Mouse (Mus musculus) limb, embryonic 14.5 days (tissue): ENCODE results near the gene Atp2a1. TPM values are rescaled to one million over a fixed set of nuclear protein-coding genes. Genes with fewer than 3 reads are reported as not detected.
"Not testable (repeated sequence)": the region's sequence is repeated elsewhere in the genome, so short reads cannot be mapped to it uniquely, and the experiment has no call there.

Source experiments
- ATAC-seq: fragments of 200-750 bp; cut with Nextera tagmentation; 2 replicates; pipeline ENCODE4 v1.8.0; 2017; ENCODE audit warnings: low read depth, moderate number of reproducible peaks, moderate TSS enrichment; ENCODE audit not compliant: low FRiP score
- DNase-seq: peaks from one replicate; pipeline ENCODE4 v3.0.0-alpha.2; 2015; ENCODE audit warnings: low spot score
- H3K27ac ChIP-seq: fragments of 300-500 bp; sonication (generic); replicated peaks from 2 replicates; pipeline ENCODE4 v1.5.1; 2014; ENCODE audit warnings: low read depth, mild to moderate bottlenecking, low read length, moderate library complexity, mixed read lengths
- H3K27me3 ChIP-seq: fragments of 300-500 bp; sonication (generic); 2 replicates; pipeline ENCODE4 v1.6.1; 2014; ENCODE audit warnings: low read length, mixed read lengths; ENCODE audit not compliant: control insufficient read depth, insufficient read depth
- H3K36me3 ChIP-seq: fragments of 300-500 bp; sonication (generic); 2 replicates; pipeline ENCODE4 v1.6.1; 2014; ENCODE audit warnings: mild to moderate bottlenecking, low read length, moderate library complexity, mixed read lengths; ENCODE audit not compliant: control insufficient read depth, insufficient read depth
- H3K4me1 ChIP-seq: fragments of 300-500 bp; sonication (generic); 2 replicates; pipeline ENCODE4 v1.6.1; 2014; ENCODE audit warnings: antibody characterized with exemption, low read length, mixed read lengths; ENCODE audit not compliant: control insufficient read depth, insufficient read depth
- H3K4me2 ChIP-seq: fragments of 300-500 bp; sonication (generic); replicated peaks from 2 replicates; pipeline ENCODE4 v1.6.1; 2014; ENCODE audit warnings: low read depth, mild to moderate bottlenecking, low read length, moderate library complexity; ENCODE audit not compliant: severe bottlenecking
- H3K4me3 ChIP-seq: fragments of 300-500 bp; sonication (generic); replicated peaks from 2 replicates; pipeline ENCODE4 v1.5.1; 2014; ENCODE audit warnings: low read length
- H3K9ac ChIP-seq: fragments of 300-500 bp; sonication (generic); 2 replicates; pipeline ENCODE4 v1.6.1; 2014; ENCODE audit warnings: mild to moderate bottlenecking, low read depth, low read length, moderate library complexity; ENCODE audit not compliant: severe bottlenecking
- H3K9me3 ChIP-seq: fragments of 300-500 bp; sonication (generic); 2 replicates; pipeline ENCODE4 v1.6.1; 2016; ENCODE audit warnings: low read length; ENCODE audit not compliant: control insufficient read depth
- POLR2A ChIP-seq: fragments of 200-500 bp; IDR thresholded peaks from 2 replicates; pipeline ENCODE4 v1.8.0; 2012; ENCODE audit warnings: inconsistent platforms, mild to moderate bottlenecking, moderate library complexity, borderline replicate concordance; ENCODE audit not compliant: insufficient read depth, insufficient read length; ENCODE audit errors: extremely low read depth
- WGBS: fragments of 180-500 bp; shearing (Covaris S2); extraction: QIAGEN DNeasy Blood & Tissue Kit; methylation state at CpG from one replicate; pipeline ENCODE4 v1.1.7; 2014; 5-methylcytosine and 5-hydroxymethylcytosine counted together
- polyA plus RNA-seq, 2 experiments: library from polyadenylated mRNA; depleted of rRNA in 1 of 2; stranded (reverse) in 1 of 2; unstranded in 1 of 2; fragments of >200 nt; fragmentation: Nextera tagmentation in 1 of 2; extraction: Ambion mirVana in 1 of 2; gene quantifications; 2 replicates each; pipeline versions ENCODE4 v1.2.1 to v1.2.3; 2012 to 2014

The Atp2a1 gene
- polyA plus RNA-seq, 2 experiments = 89.8 to 131 TPM

DNA sequence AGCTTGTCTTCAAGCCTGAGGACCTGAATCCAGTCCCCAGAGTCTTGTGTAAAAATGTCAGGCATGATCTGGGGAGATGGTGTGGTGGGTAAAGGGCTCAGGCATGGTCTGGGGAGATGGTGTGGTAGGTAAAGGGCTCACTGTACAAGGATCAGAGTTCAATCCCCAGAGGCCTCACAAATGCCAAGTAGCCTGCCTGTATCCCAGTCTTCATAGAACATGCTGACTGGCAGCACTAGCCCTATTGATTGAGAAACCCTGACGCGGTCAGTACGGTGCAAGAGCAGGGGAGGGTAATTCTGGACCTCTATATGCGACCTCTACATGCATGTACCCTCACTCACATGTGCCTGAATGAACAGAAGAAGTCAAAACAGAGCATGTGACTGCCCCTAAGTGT is 45.3 kb downstream of the Atp2a1 start:
- H3K27me3 ChIP-seq = no peaks in the 10 kb centered on the region
- no peaks in the 10 kb centered on the region for H3K9me3 ChIP-seq
- ATAC-seq (no peak), DNase-seq (no peak)
- no peaks in the 10 kb centered on the region for H3K4me1 ChIP-seq
- H3K27ac ChIP-seq = no peak overlapping the region
- TF ChIP-seq POLR2A = no peak
- 87% methylated on average over 4 of the region's 4 CpGs for WGBS
- H3K9ac ChIP-seq = no peak overlapping the region
- no peaks in the 10 kb centered on the region for H3K36me3 ChIP-seq
- no peak overlapping the region for H3K4me2 ChIP-seq
- no peak overlapping the region for H3K4me3 ChIP-seq

- no peaks in the 10 kb centered on the region for H3K27me3 ChIP-seq
- H3K4me1 ChIP-seq = no peaks in the 10 kb centered on the region
- no peak for TF ChIP-seq POLR2A
- 54% methylated on average over 8 of the region's 8 CpGs for whole genome bisulfite sequencing
- ATAC-seq = no peak
- H3K9ac ChIP-seq = no peak overlapping the region
- no peaks in the 10 kb centered on the region for H3K9me3 ChIP-seq
- H3K36me3 ChIP-seq = no peaks in the 10 kb centered on the region
- H3K4me3 ChIP-seq = no peak overlapping the region
- no peak for DNase-seq
- no peak overlapping the region for H3K4me2 ChIP-seq
- H3K27ac ChIP-seq = no peak overlapping the region
These were observed 45.9 kb downstream of the Atp2a1 start for GRCm38 (mm10) chr7:126417045-126417444.

- ATAC-seq (no peak), DNase-seq (no peak)
- H3K4me3 ChIP-seq = no peak overlapping the region
- no peaks in the 10 kb centered on the region for H3K4me1 ChIP-seq
- H3K9ac ChIP-seq = no peak overlapping the region
- 65% methylated on average over 2 of the region's 2 CpGs for WGBS
- H3K27me3 ChIP-seq = no peaks in the 10 kb centered on the region
- no peak overlapping the region for H3K27ac ChIP-seq
- no peaks in the 10 kb centered on the region for H3K36me3 ChIP-seq
- H3K4me2 ChIP-seq = no peak overlapping the region
- H3K9me3 ChIP-seq = no peaks in the 10 kb centered on the region
- no peak for TF ChIP-seq POLR2A
These were observed 46.3 kb downstream of the Atp2a1 start for GRCm38 (mm10) chr7:126416615-126417014.

DNA sequence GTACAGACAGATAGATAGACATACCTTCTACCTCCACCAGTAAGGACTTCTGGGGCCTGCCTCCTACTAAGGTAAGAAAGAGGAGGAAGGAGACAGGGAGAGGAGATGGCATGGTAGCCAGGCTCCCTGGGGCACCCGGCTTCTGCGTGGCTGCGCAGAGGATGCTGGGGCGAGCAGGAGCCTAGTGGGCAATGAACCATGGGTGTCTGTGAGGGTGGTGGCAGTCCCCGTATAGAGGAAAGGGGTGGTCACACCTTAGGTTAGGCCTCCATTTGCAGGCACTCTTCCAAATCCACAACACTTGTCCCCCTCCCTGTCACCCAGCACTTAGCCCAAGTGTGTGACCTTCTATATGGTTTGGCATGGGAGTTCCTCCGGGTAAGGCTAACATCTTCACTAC is 48.2 kb downstream of the Atp2a1 start, which contains the start of gene Cd19:
TSS of gene Cd19 (minus strand) at position 165 of the 400 bp plus-strand sequence.
- Histone ChIP-seq H3K4me3 (no peak within 1 kb of the TSS), H3K27ac (no peak within 1 kb of the TSS), H3K27me3 (no peaks in the 10 kb centered on the region), H3K4me1 (no peaks in the 10 kb centered on the region), H3K9me3 (no peaks in the 10 kb centered on the region), H3K4me2 (no peak within 1 kb of the TSS), H3K36me3 (no peaks in the 10 kb centered on the region), H3K9ac (no peak within 1 kb of the TSS)
- no peak for ATAC-seq
- TF ChIP-seq POLR2A = no peak
- no peak for DNase-seq
- 81% methylated on average over 6 of the region's 6 CpGs for WGBS

- H3K4me3 ChIP-seq = no peak overlapping the region
- H3K4me2 ChIP-seq = no peak overlapping the region
- WGBS = 90% methylated on average over 4 of the region's 4 CpGs
- H3K27ac ChIP-seq = no peak overlapping the region
- no peaks in the 10 kb centered on the region for H3K27me3 ChIP-seq
- no peaks in the 10 kb centered on the region for H3K9me3 ChIP-seq
- H3K36me3 ChIP-seq = no peaks in the 10 kb centered on the region
- ATAC-seq (no peak), DNase-seq (no peak)
- H3K4me1 ChIP-seq = no peaks in the 10 kb centered on the region
- H3K9ac ChIP-seq = no peak overlapping the region
- TF ChIP-seq POLR2A = no peak
These were observed 51.8 kb downstream of the Atp2a1 start for GRCm38 (mm10) chr7:126411061-126411460.

DNA sequence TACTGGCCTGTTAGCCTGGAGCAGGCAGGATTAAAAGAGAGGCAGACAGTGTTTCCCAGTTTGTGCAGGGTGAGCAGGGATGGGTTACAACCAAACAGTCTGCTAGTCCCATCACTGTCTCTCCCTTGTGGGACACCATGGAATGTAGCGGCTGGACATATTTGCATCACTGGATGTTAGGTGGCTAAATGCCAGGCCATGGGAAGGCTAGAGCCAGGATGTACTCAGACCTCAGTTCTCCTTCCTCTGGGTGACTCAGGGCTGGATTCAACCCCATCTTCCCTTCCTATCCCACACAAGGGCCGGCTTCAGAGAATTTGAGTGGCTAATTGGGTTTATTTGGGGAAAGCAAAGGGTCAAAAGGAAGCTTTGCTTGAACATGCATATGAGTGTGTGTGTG is 54.2 kb downstream of the Atp2a1 start:
- DNase-seq (no peak), ATAC-seq (no peak)
- no peak for TF ChIP-seq POLR2A
- Histone ChIP-seq H3K27ac (no peak overlapping the region), H3K4me2 (no peak overlapping the region), H3K9me3 (no peaks in the 10 kb centered on the region), H3K36me3 (no peaks in the 10 kb centered on the region), H3K4me3 (no peak overlapping the region), H3K27me3 (no peaks in the 10 kb centered on the region), H3K4me1 (no peaks in the 10 kb centered on the region), H3K9ac (no peak overlapping the region)
- 93% methylated on average over 2 of the region's 2 CpGs for WGBS

DNA sequence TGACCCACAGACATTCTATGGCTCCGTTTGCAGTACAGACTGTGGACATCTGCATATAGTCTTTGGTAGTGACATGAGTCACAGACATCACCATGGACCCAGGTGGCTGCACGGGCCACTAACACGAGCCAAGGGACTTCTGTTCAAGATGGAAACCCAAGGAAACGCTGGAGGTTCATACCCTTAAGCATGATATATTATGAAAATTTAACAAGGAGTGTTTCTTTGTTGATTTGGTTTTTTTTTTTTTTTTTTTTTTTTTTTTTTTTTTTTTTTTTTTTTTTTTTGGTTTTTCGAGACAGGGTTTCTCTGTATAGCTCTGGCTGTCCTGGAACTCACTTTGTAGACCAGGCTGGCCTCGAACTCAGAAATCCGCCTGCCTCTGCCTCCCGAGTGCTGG is 60.4 kb downstream of the Atp2a1 start:
- not testable (repeated sequence) for H3K4me1 ChIP-seq, H3K9ac ChIP-seq, H3K9me3 ChIP-seq, DNase-seq, H3K27me3 ChIP-seq, H3K4me3 ChIP-seq, H3K4me2 ChIP-seq, ATAC-seq, H3K36me3 ChIP-seq, H3K27ac ChIP-seq
- WGBS = 79% methylated on average over 6 of the region's 8 CpGs
